Mouse (Mus musculus) lung, embryonic 15.5 days (tissue): ENCODE measurements around the gene BC034090. TPM values are rescaled to one million over a fixed set of nuclear protein-coding genes. Genes with fewer than 3 reads are reported as not detected.

Source experiments
- ATAC-seq: fragments of 200-750 bp; cut with Nextera tagmentation; 2 replicates; pipeline ENCODE4 v1.8.0; 2017; ENCODE audit warnings: moderate number of reproducible peaks, borderline replicate concordance; ENCODE audit not compliant: low FRiP score, low TSS enrichment; ENCODE audit errors: extremely low read depth
- H3K27ac ChIP-seq: fragments of 300-500 bp; sonication (generic); 2 replicates; pipeline ENCODE4 v1.5.1; 2015; ENCODE audit warnings: moderate library complexity, mild to moderate bottlenecking, inconsistent platforms
- H3K27me3 ChIP-seq: fragments of 300-500 bp; sonication (generic); 2 replicates; pipeline ENCODE4 v1.6.1; 2015; ENCODE audit warnings: inconsistent platforms
- H3K36me3 ChIP-seq: fragments of 300-500 bp; sonication (generic); 2 replicates; pipeline ENCODE4 v1.6.1; 2015; ENCODE audit warnings: inconsistent platforms
- H3K4me1 ChIP-seq: fragments of 300-500 bp; sonication (generic); 2 replicates; pipeline ENCODE4 v1.6.1; 2015; ENCODE audit warnings: inconsistent platforms
- H3K4me2 ChIP-seq: fragments of 300-500 bp; sonication (generic); 2 replicates; pipeline ENCODE4 v1.6.1; 2015; ENCODE audit warnings: inconsistent platforms, mild to moderate bottlenecking, moderate library complexity
- H3K4me3 ChIP-seq: fragments of 300-500 bp; sonication (generic); 2 replicates; pipeline ENCODE4 v1.5.1; 2015; ENCODE audit warnings: mild to moderate bottlenecking, inconsistent platforms
- H3K9ac ChIP-seq: fragments of 300-500 bp; sonication (generic); 2 replicates; pipeline ENCODE4 v1.6.1; 2015; ENCODE audit warnings: inconsistent platforms
- H3K9me3 ChIP-seq: fragments of 300-500 bp; sonication (generic); 2 replicates; pipeline ENCODE4 v1.6.1; 2016; ENCODE audit warnings: inconsistent platforms
- WGBS: fragments of 180-500 bp; shearing (Covaris S2); methylation state at CpG from one replicate; pipeline ENCODE4 v1.1.7; 2015; 5-methylcytosine and 5-hydroxymethylcytosine counted together
- polyA plus RNA-seq: library from polyadenylated mRNA; unstranded; fragments of >200 nt; fragmentation: Nextera tagmentation; extraction: Ambion mirVana; gene quantifications from 2 replicates; pipeline ENCODE4 v1.2.1, GENCODE M21; 2015

BC034090 gene
- 4.0 and 4.2 TPM in 2 replicates for polyA plus RNA-seq

- H3K4me2 ChIP-seq = peak within 1 kb of the TSS; percentile 92
- peak; percentile 87 for ATAC-seq
- H3K9ac ChIP-seq = peak within 1 kb of the TSS; percentile 67
- H3K4me3 ChIP-seq = peak within 1 kb of the TSS; percentile 62
- 2% methylated on average over 71 of the region's 85 CpGs for WGBS
- H3K4me1 ChIP-seq = peaks cover 10% of the 10 kb centered on the region; the same call in 1 of the 2 replicates
- no peaks in the 10 kb centered on the region for H3K9me3 ChIP-seq
- peaks cover 30% of the 10 kb centered on the region for H3K27me3 ChIP-seq
- H3K36me3 ChIP-seq = 0 out of 2 replicates have a peak, but pooled peaks cover 3% of the 10 kb centered on the region
- H3K27ac ChIP-seq = peak within 1 kb of the TSS; percentile 74
These were observed at the start of gene BC034090 for GRCm38 (mm10) chr1:155243797-155244770. TSS of gene BC034090 (minus strand) at chr1:155244444.

- ATAC-seq = no peak
- H3K27ac ChIP-seq = no peak overlapping the region
- H3K4me3 ChIP-seq = no peak overlapping the region
- no peaks in the 10 kb centered on the region for H3K36me3 ChIP-seq
- WGBS = 5% methylated on average over 3 of the region's 3 CpGs
- no peaks in the 10 kb centered on the region for H3K27me3 ChIP-seq
- H3K9ac ChIP-seq = no peak overlapping the region
- no peaks in the 10 kb centered on the region for H3K9me3 ChIP-seq
- no peaks in the 10 kb centered on the region for H3K4me1 ChIP-seq
- no peak overlapping the region for H3K4me2 ChIP-seq
These were observed 49.2 kb upstream of the BC034090 start for GRCm38 (mm10) chr1:155293446-155293845.

GRCm38 (mm10) chr1:155289411-155289810 is 45.2 kb upstream of the BC034090 start:
- no peaks in the 10 kb centered on the region for H3K27me3 ChIP-seq
- no peaks in the 10 kb centered on the region for H3K4me1 ChIP-seq
- H3K9me3 ChIP-seq = no peaks in the 10 kb centered on the region
- H3K9ac ChIP-seq = no peak overlapping the region
- H3K4me2 ChIP-seq = no peak overlapping the region
- WGBS = 83% methylated on average over 1 of the region's 1 CpGs
- ATAC-seq = no peak
- H3K36me3 ChIP-seq = peaks cover 9% of the 10 kb centered on the region
- no peak overlapping the region for H3K27ac ChIP-seq
- no peak overlapping the region for H3K4me3 ChIP-seq

GRCm38 (mm10) chr1:155288033-155288432 is 43.8 kb upstream of the BC034090 start:
- ATAC-seq = no peak
- Histone ChIP-seq H3K4me2 (no peak overlapping the region), H3K9ac (no peak overlapping the region), H3K27me3 (no peaks in the 10 kb centered on the region), H3K27ac (no peak overlapping the region), H3K4me3 (no peak overlapping the region), H3K9me3 (no peaks in the 10 kb centered on the region), H3K4me1 (no peaks in the 10 kb centered on the region), H3K36me3 (peaks cover 9% of the 10 kb centered on the region)
- WGBS = 74% methylated on average over 3 of the region's 3 CpGs

- Histone ChIP-seq H3K36me3 (peaks cover 9% of the 10 kb centered on the region), H3K4me3 (no peak overlapping the region), H3K4me1 (no peaks in the 10 kb centered on the region), H3K27ac (no peak overlapping the region), H3K4me2 (no peak overlapping the region), H3K9ac (no peak overlapping the region), H3K9me3 (no peaks in the 10 kb centered on the region), H3K27me3 (no peaks in the 10 kb centered on the region)
- WGBS = 71% methylated on average over 7 of the region's 7 CpGs
- no peak for ATAC-seq
These were observed 39.6 kb upstream of the BC034090 start for GRCm38 (mm10) chr1:155283808-155284207.

- H3K4me3 ChIP-seq = no peak overlapping the region
- no peaks in the 10 kb centered on the region for H3K4me1 ChIP-seq
- no peaks in the 10 kb centered on the region for H3K36me3 ChIP-seq
- H3K9me3 ChIP-seq = no peaks in the 10 kb centered on the region
- H3K27me3 ChIP-seq = no peaks in the 10 kb centered on the region
- peak; percentile 88 for ATAC-seq
- H3K9ac ChIP-seq = no peak overlapping the region
- no peak overlapping the region for H3K4me2 ChIP-seq
- WGBS = 53% methylated on average over 18 of the region's 18 CpGs
- no peak overlapping the region for H3K27ac ChIP-seq
These were observed 37.0 kb upstream of the BC034090 start for GRCm38 (mm10) chr1:155281003-155281793.

GRCm38 (mm10) chr1:155280306-155280705 is 36.1 kb upstream of the BC034090 start:
- Histone ChIP-seq H3K9ac (no peak overlapping the region), H3K36me3 (no peaks in the 10 kb centered on the region), H3K27ac (no peak overlapping the region), H3K9me3 (no peaks in the 10 kb centered on the region), H3K4me2 (no peak overlapping the region), H3K4me1 (no peaks in the 10 kb centered on the region), H3K27me3 (no peaks in the 10 kb centered on the region), H3K4me3 (no peak overlapping the region)
- WGBS = 49% methylated on average over 10 of the region's 10 CpGs
- ATAC-seq = no peak

- no peaks in the 10 kb centered on the region for H3K4me1 ChIP-seq
- H3K9ac ChIP-seq = no peak overlapping the region
- H3K4me2 ChIP-seq = no peak overlapping the region
- no peak for ATAC-seq
- no peaks in the 10 kb centered on the region for H3K36me3 ChIP-seq
- no peaks in the 10 kb centered on the region for H3K9me3 ChIP-seq
- WGBS = 56% methylated on average over 13 of the region's 13 CpGs
- H3K27ac ChIP-seq = no peak overlapping the region
- no peak overlapping the region for H3K4me3 ChIP-seq
- H3K27me3 ChIP-seq = no peaks in the 10 kb centered on the region
These were observed 32.3 kb upstream of the BC034090 start for GRCm38 (mm10) chr1:155276381-155277033.

- H3K4me1 ChIP-seq = no peaks in the 10 kb centered on the region
- no peaks in the 10 kb centered on the region for H3K27me3 ChIP-seq
- ATAC-seq = no peak
- H3K9me3 ChIP-seq = no peaks in the 10 kb centered on the region
- H3K4me3 ChIP-seq = no peak overlapping the region
- no peak overlapping the region for H3K9ac ChIP-seq
- no peaks in the 10 kb centered on the region for H3K36me3 ChIP-seq
- 74% methylated on average over 4 of the region's 4 CpGs for WGBS
- no peak overlapping the region for H3K27ac ChIP-seq
- no peak overlapping the region for H3K4me2 ChIP-seq
These were observed 31.5 kb upstream of the BC034090 start for GRCm38 (mm10) chr1:155275793-155276192.

GRCm38 (mm10) chr1:155274976-155275375 is 30.7 kb upstream of the BC034090 start:
- H3K27ac ChIP-seq = no peak overlapping the region
- no peak overlapping the region for H3K4me3 ChIP-seq
- ATAC-seq = no peak
- H3K27me3 ChIP-seq = no peaks in the 10 kb centered on the region
- H3K9me3 ChIP-seq = no peaks in the 10 kb centered on the region
- H3K9ac ChIP-seq = no peak overlapping the region
- H3K4me2 ChIP-seq = no peak overlapping the region
- H3K36me3 ChIP-seq = no peaks in the 10 kb centered on the region
- WGBS = 69% methylated on average over 3 of the region's 3 CpGs
- no peaks in the 10 kb centered on the region for H3K4me1 ChIP-seq

- H3K4me2 ChIP-seq = no peak overlapping the region
- no peak overlapping the region for H3K9ac ChIP-seq
- H3K4me1 ChIP-seq = no peaks in the 10 kb centered on the region
- no peaks in the 10 kb centered on the region for H3K36me3 ChIP-seq
- no peak overlapping the region for H3K27ac ChIP-seq
- WGBS = 93% methylated on average over 4 of the region's 4 CpGs
- ATAC-seq = no peak
- H3K4me3 ChIP-seq = no peak overlapping the region
- no peaks in the 10 kb centered on the region for H3K9me3 ChIP-seq
- no peaks in the 10 kb centered on the region for H3K27me3 ChIP-seq
These were observed 28.7 kb upstream of the BC034090 start for GRCm38 (mm10) chr1:155272953-155273352.
